Mouse (Mus musculus): ENCODE results near the gene Pias3. TPM values are rescaled to one million over a fixed set of nuclear protein-coding genes. Genes with fewer than 3 reads are reported as not detected.

The Pias3 gene
- polyA plus RNA-seq, 1 experiment from 2014 or later, result 16.1 TPM

GRCm38 (mm10) chr3:96744348-96744747 is 48.2 kb downstream of the Pias3 start:
- WGBS, result 95% methylated on average over 3 of the region's 3 CpGs
- no peak for TF ChIP-seq CTCF (IDR thresholded peaks at IDR 0.05; ENCODE audit: low read depth)
- Histone ChIP-seq H3K36me3 (ENCODE audit: control insufficient read depth, insufficient read depth) (no peaks in the 10 kb centered on the region), H3K4me1 (replicated peaks; ENCODE audit: control insufficient read depth, insufficient read depth, low read length) (no peaks in the 10 kb centered on the region), H3K27me3 (replicated peaks; ENCODE audit: control insufficient read depth, insufficient read depth, low read length) (no peaks in the 10 kb centered on the region), H3K4me3 (ENCODE audit: low read depth, low read length) (no peak overlapping the region), H3K27ac (ENCODE audit: low read depth, low read length) (no peak overlapping the region), H3K9ac (ENCODE audit: low read depth, low read length) (no peak overlapping the region), H3K9me3 (ENCODE audit: control insufficient read depth) (no peaks in the 10 kb centered on the region), H3K4me2 (replicated peaks; ENCODE audit: low read depth) (no peak overlapping the region)
- ATAC-seq, result no peak

GRCm38 (mm10) chr3:96746829-96747228 is 50.6 kb downstream of the Pias3 start:
- Histone ChIP-seq H3K9me3 (ENCODE audit: control insufficient read depth) (no peaks in the 10 kb centered on the region), H3K9ac (ENCODE audit: low read depth, low read length) (no peak overlapping the region), H3K27me3 (replicated peaks; ENCODE audit: control insufficient read depth, insufficient read depth, low read length) (no peaks in the 10 kb centered on the region), H3K4me1 (replicated peaks; ENCODE audit: control insufficient read depth, insufficient read depth, low read length) (no peaks in the 10 kb centered on the region), H3K27ac (ENCODE audit: low read depth, low read length) (no peak overlapping the region), H3K4me3 (ENCODE audit: low read depth, low read length) (no peak overlapping the region), H3K36me3 (ENCODE audit: control insufficient read depth, insufficient read depth) (no peaks in the 10 kb centered on the region), H3K4me2 (replicated peaks; ENCODE audit: low read depth) (no peak overlapping the region)
- 30% methylated on average over 1 of the region's 1 CpGs for WGBS
- no peak for ATAC-seq
- TF ChIP-seq CTCF (IDR thresholded peaks at IDR 0.05; ENCODE audit: low read depth), result no peak

Other genes with a start within 250 kb of the Pias3 start
- 0.54 and 0.56 TPM in 2 replicates for gene BC107364, start 244.1 kb upstream of the Pias3 start, polyA plus RNA-seq (2015; fragmentation: Nextera tagmentation; extraction: Ambion mirVana)
- gene Hfe2, start 171.2 kb upstream of the Pias3 start, polyA plus RNA-seq (2015; fragmentation: Nextera tagmentation; extraction: Ambion mirVana), result 0.07 TPM in 1 of 2 replicates, not detected in the other
- 244 and 254 TPM in 2 replicates for gene Txnip, start 138.4 kb upstream of the Pias3 start, polyA plus RNA-seq (2015; fragmentation: Nextera tagmentation; extraction: Ambion mirVana)
- gene Gm16253, start 119.4 kb upstream of the Pias3 start, polyA plus RNA-seq (2015; fragmentation: Nextera tagmentation; extraction: Ambion mirVana), result 0.31 and 0.41 TPM in 2 replicates
- 16.4 and 18.7 TPM in 2 replicates for gene Polr3gl, start 102.2 kb upstream of the Pias3 start, polyA plus RNA-seq (2015; fragmentation: Nextera tagmentation; extraction: Ambion mirVana)
- 0.92 and 1.3 TPM in 2 replicates for gene Ankrd34a, start 99.7 kb upstream of the Pias3 start, polyA plus RNA-seq (2015; fragmentation: Nextera tagmentation; extraction: Ambion mirVana)
- 2.2 and 2.4 TPM in 2 replicates for gene Lix1l, start 95.2 kb upstream of the Pias3 start, polyA plus RNA-seq (2015; fragmentation: Nextera tagmentation; extraction: Ambion mirVana)
- gene Rbm8a, start 66.5 kb upstream of the Pias3 start, polyA plus RNA-seq (2015; fragmentation: Nextera tagmentation; extraction: Ambion mirVana), result 72.7 and 73.8 TPM in 2 replicates
- 33.2 and 36.8 TPM in 2 replicates for gene Pex11b, start 61.0 kb upstream of the Pias3 start, polyA plus RNA-seq (2015; fragmentation: Nextera tagmentation; extraction: Ambion mirVana)
- not detected in 2 replicates for gene Gm42957, start 60.9 kb upstream of the Pias3 start, polyA plus RNA-seq (2015; fragmentation: Nextera tagmentation; extraction: Ambion mirVana)
- 0.17 and 0.21 TPM in 2 replicates for gene Itga10, start 50.8 kb upstream of the Pias3 start, polyA plus RNA-seq (2015; fragmentation: Nextera tagmentation; extraction: Ambion mirVana)
- gene Ankrd35, start 26.3 kb upstream of the Pias3 start, polyA plus RNA-seq (2015; fragmentation: Nextera tagmentation; extraction: Ambion mirVana), result 0.22 and 0.29 TPM in 2 replicates
- 2.2 and 2.8 TPM in 2 replicates for gene Nudt17, start 12.2 kb downstream of the Pias3 start, polyA plus RNA-seq (2015; fragmentation: Nextera tagmentation; extraction: Ambion mirVana)
- gene Polr3c, start 31.2 kb downstream of the Pias3 start, polyA plus RNA-seq (2015; fragmentation: Nextera tagmentation; extraction: Ambion mirVana), result 19.7 and 20.5 TPM in 2 replicates
- gene Rnf115, start 31.3 kb downstream of the Pias3 start, polyA plus RNA-seq (2015; fragmentation: Nextera tagmentation; extraction: Ambion mirVana), result 58.7 and 61.6 TPM in 2 replicates
- gene Pdzk1, start 132.9 kb downstream of the Pias3 start, polyA plus RNA-seq (2015; fragmentation: Nextera tagmentation; extraction: Ambion mirVana), result 224 and 258 TPM in 2 replicates
- 0.66 and 0.84 TPM in 2 replicates for gene Cd160, start 133.0 kb downstream of the Pias3 start, polyA plus RNA-seq (2015; fragmentation: Nextera tagmentation; extraction: Ambion mirVana)
- gene Gja5, start 208.3 kb downstream of the Pias3 start, polyA plus RNA-seq (2015; fragmentation: Nextera tagmentation; extraction: Ambion mirVana), result 5.3 and 6.6 TPM in 2 replicates
- 76.6 and 84.7 TPM in 2 replicates for gene Gpr89, start 209.0 kb downstream of the Pias3 start, polyA plus RNA-seq (2015; fragmentation: Nextera tagmentation; extraction: Ambion mirVana)
- gene Gja8, start 229.6 kb downstream of the Pias3 start, polyA plus RNA-seq (2015; fragmentation: Nextera tagmentation; extraction: Ambion mirVana), result 0.03 and 0.04 TPM in 2 replicates

All from intestine, postnatal 0 days (tissue).